Mouse (Mus musculus) urinary bladder, postnatal 10 days (tissue): ENCODE measurements around the gene Ubtd1.

Source experiments
- DNase-seq: peaks from one replicate; pipeline ENCODE4 v3.0.0; 2022; ENCODE audit warnings: low spot score

The Ubtd1 gene

GRCm38 (mm10) chr19:41994023-41994422 lies 12.5 kb downstream of the Ubtd1 start:
- no peak for DNase-seq

GRCm38 (mm10) chr19:41995483-41995882 lies 13.9 kb downstream of the Ubtd1 start:
- DNase-seq = no peak

- no peak for DNase-seq
Observed at GRCm38 (mm10) chr19:41997090-41997489, 15.5 kb downstream of the Ubtd1 start.

GRCm38 (mm10) chr19:41998770-41999548 lies 17.4 kb downstream of the Ubtd1 start:
- no peak for DNase-seq

GRCm38 (mm10) chr19:41999688-42000283 lies 18.2 kb downstream of the Ubtd1 start:
- no peak for DNase-seq

GRCm38 (mm10) chr19:42000446-42000958 lies 18.9 kb downstream of the Ubtd1 start:
- no peak for DNase-seq

GRCm38 (mm10) chr19:42001253-42001980 lies 19.9 kb downstream of the Ubtd1 start:
- no peak for DNase-seq

- DNase-seq = no peak
Observed at GRCm38 (mm10) chr19:42004258-42004657, 22.7 kb downstream of the Ubtd1 start.

- no peak for DNase-seq
Observed at GRCm38 (mm10) chr19:42005616-42006015, 24.1 kb downstream of the Ubtd1 start.

- DNase-seq = no peak
Observed at GRCm38 (mm10) chr19:42006568-42006967, 25.0 kb downstream of the Ubtd1 start.

- no peak for DNase-seq
Observed at GRCm38 (mm10) chr19:42008586-42008985, 27.0 kb downstream of the Ubtd1 start.

- DNase-seq = no peak
Observed at GRCm38 (mm10) chr19:42009067-42009466, 27.5 kb downstream of the Ubtd1 start.

GRCm38 (mm10) chr19:42010436-42010835 lies 28.9 kb downstream of the Ubtd1 start:
- DNase-seq = no peak

- DNase-seq = no peak
Observed at GRCm38 (mm10) chr19:42011123-42011522, 29.6 kb downstream of the Ubtd1 start.

GRCm38 (mm10) chr19:42014231-42014825 lies 32.8 kb downstream of the Ubtd1 start:
- DNase-seq = no peak

- DNase-seq = no peak
Observed at GRCm38 (mm10) chr19:42015001-42015400, 33.4 kb downstream of the Ubtd1 start.

GRCm38 (mm10) chr19:42016251-42016650 lies 34.7 kb downstream of the Ubtd1 start:
- no peak for DNase-seq

GRCm38 (mm10) chr19:42016840-42017239 lies 35.3 kb downstream of the Ubtd1 start:
- DNase-seq = no peak

GRCm38 (mm10) chr19:42017399-42018247 lies 36.1 kb downstream of the Ubtd1 start:
- no peak for DNase-seq

GRCm38 (mm10) chr19:42019011-42019522 lies 37.5 kb downstream of the Ubtd1 start:
- no peak for DNase-seq
